In the genomic region with DNA sequence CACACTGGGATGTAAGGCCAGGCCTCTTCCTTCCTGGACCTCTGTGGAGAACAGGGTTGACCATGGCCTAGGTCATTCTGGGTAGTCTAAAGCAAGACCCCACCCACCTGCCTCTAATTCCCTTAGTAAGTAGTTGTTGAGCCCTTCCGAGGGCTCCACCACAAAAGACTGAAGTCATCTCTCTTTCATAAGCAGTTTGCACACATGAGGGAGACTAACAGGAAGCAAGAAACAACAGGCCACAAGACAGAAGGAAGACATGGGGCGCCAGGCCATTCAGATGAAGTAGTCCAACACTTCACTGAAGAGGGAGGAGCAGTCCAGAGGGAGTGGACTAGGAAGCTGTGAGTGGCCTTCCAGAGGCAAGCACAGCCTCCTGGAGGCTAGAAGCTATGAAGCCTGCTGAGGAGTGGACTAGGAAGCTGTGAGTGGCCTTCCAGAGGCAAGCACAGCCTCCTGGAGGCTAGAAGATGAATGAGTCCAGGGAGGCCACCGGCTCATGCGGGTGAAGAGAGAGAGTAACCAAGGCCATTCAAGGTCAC, we compare ENCODE assay signal across 18 mouse cellular contexts. TPM values are rescaled to one million over a fixed set of nuclear protein-coding genes. Genes with fewer than 3 reads are reported as not detected.
DNase-seq lines count a peak whose midpoint lies in the region; ATAC-seq and TF ChIP-seq lines count a peak whose summit lies in the region.
"Had no signal": no experiment of that assay in that cellular context is flagged by ENCODE, and none has a peak within 500 bp of the region (broad histone marks: within the 10 kb centered on the region; RNA-seq: fewer than 3 reads in every experiment).

No protein-coding gene starts in this region.

- H3K4me1 ChIP-seq in heart, embryonic 10.5 days = peaks cover 49% of the 10 kb centered on the region
- peaks cover 21% of the 10 kb centered on the region for H3K4me1 ChIP-seq in embryonic fibroblast, embryonic 13.5 days (ENCODE audit: control insufficient read depth, insufficient read depth, low read length)
- H3K4me1 ChIP-seq in liver, embryonic 13.5 days (replicated peaks) = peaks cover 93% of the 10 kb centered on the region
- peaks cover 97% of the 10 kb centered on the region for H3K4me1 ChIP-seq in megakaryocyte, embryonic 14.5 days

- no peaks in the 10 kb centered on the region for H3K9me3 ChIP-seq in heart, embryonic 10.5 days
- H3K9me3 ChIP-seq in liver, embryonic 13.5 days (replicated peaks) = no peaks in the 10 kb centered on the region
- H3K9me3 ChIP-seq in megakaryocyte, embryonic 14.5 days = no peaks in the 10 kb centered on the region
- H3K9me3 ChIP-seq: neural tube, embryonic 12.5 days had no signal

- H3K9ac ChIP-seq in liver, embryonic 13.5 days = peak overlapping the region; percentile 61
- H3K9ac ChIP-seq: lung, embryonic 14.5 days; neural tube, embryonic 12.5 days had no signal

- peak overlapping the region; percentile 59 for H3K27ac ChIP-seq in heart, embryonic 10.5 days
- peak overlapping the region; percentile 50 for H3K27ac ChIP-seq in embryonic fibroblast, embryonic 13.5 days (ENCODE audit: insufficient read depth, low read length)
- H3K27ac ChIP-seq in liver, embryonic 13.5 days = peak overlapping the region; percentile 94
- H3K27ac ChIP-seq: heart, adult 2 months; layer of hippocampus, adult 2 months; neural tube, embryonic 12.5 days had no signal

- H3K27me3 ChIP-seq in heart, embryonic 10.5 days (ENCODE audit: insufficient read depth, poor library complexity, severe bottlenecking) = peaks cover 19% of the 10 kb centered on the region; the same call in 1 of the 2 replicates
- peaks cover 4% of the 10 kb centered on the region for H3K27me3 ChIP-seq in liver, embryonic 13.5 days
- peaks cover 8% of the 10 kb centered on the region for H3K27me3 ChIP-seq in megakaryocyte, embryonic 14.5 days (replicated peaks)
- H3K27me3 ChIP-seq: neural tube, embryonic 12.5 days had no signal

- H3K36me3 ChIP-seq in heart, embryonic 10.5 days = no peaks in the 10 kb centered on the region
- no peaks in the 10 kb centered on the region for H3K36me3 ChIP-seq in liver, embryonic 13.5 days
- H3K36me3 ChIP-seq in megakaryocyte, embryonic 14.5 days (replicated peaks; ENCODE audit: low read length) = peaks cover 20% of the 10 kb centered on the region
- H3K36me3 ChIP-seq: neural tube, embryonic 12.5 days had no signal

- 81% methylated on average over 4 of the region's 4 CpGs for WGBS in heart, embryonic 10.5 days
- 64% methylated on average over 4 of the region's 4 CpGs for WGBS in liver, embryonic 13.5 days (ENCODE audit: insufficient replicate concordance)

- peak; percentile 37 for ATAC-seq in liver, embryonic 13.5 days (ENCODE audit: low read depth)
- ATAC-seq in cerebellum, adult (ENCODE audit: insufficient number of reproducible peaks, low FRiP score, low TSS enrichment) = no peak

- no peak for TF ChIP-seq POLR2A in embryonic fibroblast, embryonic 13.5 days (IDR thresholded peaks at IDR 0.05; ENCODE audit: low read depth, low read length)

- peak overlapping the region; percentile 56 for H3K4me2 ChIP-seq in liver, embryonic 13.5 days
- H3K4me2 ChIP-seq: lung, embryonic 14.5 days; neural tube, embryonic 12.5 days had no signal

- no peak for DNase-seq in heart, embryonic 10.5 days (ENCODE audit: low spot score)
- DNase-seq in heart, adult 11 months = no peak
- DNase-seq in liver, embryonic 13.5 days = no peak
- no peak for DNase-seq in kidney, adult 9 months
- no peak for DNase-seq in spleen, postnatal 4 days (ENCODE audit: low spot score in 2 of 2)
- DNase-seq: adrenal gland, postnatal 36 days; B cell, adult 2 months; cerebellum, adult 11 months; heart, adult 2 months; lung, embryonic 14.5 days; midbrain, embryonic 14.5 days; retina, postnatal 1 day; thymus, postnatal 36 days had no signal

- H3K4me3 ChIP-seq in heart, embryonic 10.5 days = no peak overlapping the region
- no peak overlapping the region for H3K4me3 ChIP-seq in embryonic fibroblast, embryonic 13.5 days (ENCODE audit: insufficient read depth, low read length)
- H3K4me3 ChIP-seq in liver, embryonic 13.5 days (replicated peaks) = peak overlapping the region; percentile 33
- peak overlapping the region; percentile 90 for H3K4me3 ChIP-seq in megakaryocyte, embryonic 14.5 days (replicated peaks)
- H3K4me3 ChIP-seq: heart, adult 2 months; layer of hippocampus, adult 2 months; neural tube, embryonic 12.5 days had no signal

- no peak for TF ChIP-seq CTCF in embryonic fibroblast, embryonic 13.5 days (IDR thresholded peaks at IDR 0.05; ENCODE audit: borderline replicate concordance, insufficient read depth, low read length)

RNA-seq across cellular contexts. Expression of gene Ltbp2, which starts 21.2 kb away (rescaled TPM):
- polyA plus RNA-seq in heart, embryonic 10.5 days (2016; fragmentation: Nextera tagmentation; extraction: Ambion mirVana) = 0.23 and 0.26 TPM in 2 replicates
- 182 and 264 TPM in 2 replicates for polyA plus RNA-seq in embryonic fibroblast, embryonic 13.5 days (2011; ENCODE audit: insufficient read length, low read depth, missing spikeins)
- polyA plus RNA-seq in liver, embryonic 13.5 days (2015; fragmentation: Nextera tagmentation; extraction: Ambion mirVana) = 0.10 and 0.15 TPM in 2 replicates
- polyA plus RNA-seq in megakaryocyte, embryonic 14.5 days (2012; ENCODE audit: insufficient read depth, low replicate concordance) = 1.8 and 16.4 TPM in 2 replicates

Comparison
In these comparisons a context has a peak if more than half of its experiments do, and no peak if none do; other contexts are left out.
1. H3K4me3 ChIP-seq: peak in liver, embryonic 13.5 days (single experiment) and megakaryocyte, embryonic 14.5 days (single experiment); none in heart, embryonic 10.5 days (single experiment) and embryonic fibroblast, embryonic 13.5 days (single experiment).
2. RNA of gene Ltbp2, which starts 21.2 kb away (polyA plus RNA-seq): 182 to 264 TPM in embryonic fibroblast, embryonic 13.5 days; 1.8 to 16.4 TPM in megakaryocyte, embryonic 14.5 days, 0.23 to 0.26 TPM in heart, embryonic 10.5 days and 0.10 to 0.15 TPM in liver, embryonic 13.5 days; every median in the first group is over 10 times any median in the second.
3. Peak in every context shown above with its lines, with median percentiles within 50 percentile points of each other: H3K27ac ChIP-seq.